Mouse (Mus musculus) CD8-positive naive resting alpha-beta T cell, adult 2 months (primary cell): ENCODE measurements around the gene Alpk1.

Experiments used
- DNase-seq, 2 experiments: peaks; one replicate each; pipeline ENCODE4 v3.0.0; 2022; ENCODE audit warnings: low read depth in 2 of 2, low spot score in 2 of 2

Alpk1 gene

GRCm38 (mm10) chr3:127745504-127745903 lies 34.8 kb downstream of the Alpk1 start:
- no peak for DNase-seq

DNA sequence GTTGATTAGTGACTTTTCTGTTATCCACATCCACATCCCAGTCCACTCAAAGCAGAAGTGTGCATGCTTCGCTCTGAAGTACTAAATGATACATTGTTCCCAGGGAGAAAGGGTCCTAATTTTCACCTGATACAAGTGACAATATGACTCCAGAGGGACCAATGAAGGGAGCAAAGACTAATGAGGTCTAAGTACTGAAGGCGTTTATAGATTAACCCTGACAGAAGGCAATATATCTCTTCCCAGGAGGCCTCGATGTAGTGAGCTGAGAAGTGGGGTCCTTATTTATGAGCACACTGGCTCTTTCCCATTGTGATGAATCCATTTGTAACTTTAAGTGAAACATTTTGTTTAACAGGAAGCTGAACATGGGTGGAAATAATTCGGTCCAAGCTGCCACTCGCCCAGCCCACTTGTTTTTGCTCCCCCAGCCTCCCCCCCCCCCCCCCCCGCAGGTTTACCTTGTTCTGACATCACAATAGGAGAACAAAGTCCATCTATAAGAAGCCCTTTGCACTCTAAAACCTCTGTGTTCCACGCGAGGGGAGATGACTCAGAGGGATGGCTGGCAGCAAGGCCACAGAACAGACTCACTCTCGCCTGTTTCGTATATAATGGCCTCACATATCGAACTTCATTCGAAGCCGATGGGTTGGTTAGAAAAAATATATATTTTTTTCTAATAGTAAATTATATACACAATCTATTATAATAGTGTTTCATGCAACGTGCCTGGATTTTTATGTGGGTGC lies 36.5 kb downstream of the Alpk1 start:
- no peak for DNase-seq

GRCm38 (mm10) chr3:127741473-127741872 lies 38.9 kb downstream of the Alpk1 start:
- DNase-seq = no peak

DNA sequence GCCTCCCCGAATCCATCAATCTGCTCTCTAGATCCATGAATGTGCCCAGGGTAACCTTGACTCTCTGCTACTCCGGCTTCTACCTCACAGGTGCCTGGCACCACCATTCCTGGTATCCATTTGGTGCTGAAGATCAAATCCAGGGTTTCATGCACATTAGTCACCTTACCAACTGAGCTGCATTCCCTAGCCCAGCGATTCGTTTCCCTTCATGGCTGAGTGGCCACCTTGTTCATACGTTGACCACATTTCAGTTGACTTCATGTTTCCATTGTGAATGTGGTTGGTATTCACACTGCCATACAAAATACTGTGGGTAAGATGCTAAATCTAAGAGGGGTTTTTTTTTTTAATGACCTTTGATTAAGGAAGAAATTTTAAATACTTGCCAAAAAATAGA lies 42.5 kb downstream of the Alpk1 start:
- DNase-seq = no peak

- DNase-seq = no peak
These were observed 44.9 kb downstream of the Alpk1 start for GRCm38 (mm10) chr3:127735395-127735794.

DNA sequence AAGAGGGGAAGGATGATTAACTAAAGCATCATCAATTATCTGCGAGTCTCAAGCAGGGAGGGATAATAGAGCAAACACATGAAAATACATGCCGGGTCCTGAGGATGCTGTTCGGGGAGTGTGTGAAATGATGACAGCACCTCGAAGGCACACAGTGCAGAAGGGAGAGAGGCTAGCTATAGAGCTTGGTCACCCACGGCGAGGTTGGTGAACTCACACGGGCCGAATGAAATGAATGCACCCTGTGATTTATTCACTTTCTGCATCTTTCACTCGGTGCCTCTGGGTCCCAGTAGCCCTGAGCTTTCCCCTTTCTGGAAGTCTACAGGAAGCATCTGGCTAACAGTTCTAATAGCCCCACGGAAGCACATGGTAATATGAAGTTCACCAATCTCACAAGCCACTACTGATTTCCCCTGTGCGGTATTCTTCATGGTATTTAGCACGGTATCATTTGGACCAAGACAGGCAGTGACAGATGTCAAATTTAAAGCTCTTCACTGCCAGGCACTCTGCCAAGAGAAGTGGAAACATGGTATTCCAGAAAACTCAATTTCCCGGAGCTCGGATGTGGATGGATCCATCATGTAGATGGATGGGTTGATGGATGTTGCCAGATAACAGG lies 50.7 kb downstream of the Alpk1 start:
- no peak for DNase-seq

DNA sequence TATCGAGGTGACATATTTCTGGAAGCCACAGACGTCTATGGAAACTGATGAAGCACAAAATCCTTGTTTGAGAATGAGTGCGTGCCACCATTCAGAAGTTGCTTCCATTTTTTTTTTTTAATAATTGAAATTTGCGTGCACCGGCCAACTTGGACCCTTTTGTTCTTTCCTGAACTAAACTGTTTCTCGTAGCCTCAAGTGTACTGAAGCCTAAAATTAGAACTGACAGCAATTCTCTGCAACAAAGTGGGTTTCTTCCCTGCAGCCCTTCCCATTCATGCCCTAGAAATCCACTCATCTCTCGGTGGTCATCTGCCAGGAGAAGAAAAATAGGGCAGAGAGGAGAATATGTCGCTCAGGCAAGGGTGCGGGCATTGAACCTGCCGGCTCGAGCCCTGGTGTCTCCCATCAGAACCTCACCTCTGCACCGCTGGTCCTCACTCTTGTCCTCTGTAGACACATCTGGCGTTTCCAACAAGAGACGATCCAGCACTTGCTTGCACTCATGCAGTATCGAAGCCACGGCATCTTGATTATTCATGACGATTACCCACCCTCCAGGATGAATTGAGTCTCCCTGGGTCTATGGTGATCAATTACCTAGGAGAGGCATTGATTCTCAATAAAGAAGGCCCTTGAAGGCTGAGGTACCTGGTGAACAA lies 51.3 kb downstream of the Alpk1 start:
- DNase-seq = no peak

GRCm38 (mm10) chr3:127728046-127728445 lies 52.3 kb downstream of the Alpk1 start:
- DNase-seq = no peak

DNA sequence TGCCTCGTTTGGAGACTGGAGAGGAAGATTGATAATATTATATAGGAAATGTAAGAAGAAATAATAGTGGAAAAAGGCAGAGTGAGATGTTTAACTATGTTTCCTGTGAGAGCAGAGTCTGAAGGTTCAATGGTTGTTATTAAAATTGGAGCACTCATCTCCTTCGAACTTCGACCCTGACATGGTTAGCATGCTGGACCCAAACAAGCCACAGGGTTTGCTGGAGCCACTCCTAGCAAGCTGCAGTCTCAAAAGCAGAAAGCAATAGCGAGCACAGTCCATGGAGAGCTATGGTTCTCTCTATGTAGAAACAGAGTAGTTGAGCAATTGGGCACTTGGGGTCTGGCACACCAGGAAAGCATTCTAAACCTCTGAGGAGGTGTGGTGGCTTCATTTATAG lies 59.4 kb downstream of the Alpk1 start:
- no peak for DNase-seq

- DNase-seq = no peak
These were observed 60.3 kb downstream of the Alpk1 start for GRCm38 (mm10) chr3:127720050-127720449.

DNA sequence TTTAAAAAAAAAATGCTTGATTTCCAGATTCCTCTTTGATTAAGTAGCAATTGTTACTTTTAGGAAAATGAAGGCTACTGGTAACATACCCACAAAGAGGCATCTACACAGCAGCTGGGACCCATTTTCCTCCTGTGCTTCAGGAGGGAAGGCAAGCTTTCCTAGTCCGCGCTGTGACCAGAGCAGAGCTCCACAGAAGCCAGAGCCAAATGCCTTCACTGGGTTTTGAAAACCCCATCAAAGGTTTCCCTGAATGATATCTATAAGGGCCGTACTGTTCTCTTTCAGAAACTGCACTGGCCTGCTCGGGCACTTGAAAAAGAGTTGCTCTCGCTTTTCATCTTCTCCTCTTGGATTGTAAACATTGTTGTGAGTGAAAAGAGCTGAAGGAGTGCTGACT lies 60.7 kb downstream of the Alpk1 start:
- no peak for DNase-seq

DNA sequence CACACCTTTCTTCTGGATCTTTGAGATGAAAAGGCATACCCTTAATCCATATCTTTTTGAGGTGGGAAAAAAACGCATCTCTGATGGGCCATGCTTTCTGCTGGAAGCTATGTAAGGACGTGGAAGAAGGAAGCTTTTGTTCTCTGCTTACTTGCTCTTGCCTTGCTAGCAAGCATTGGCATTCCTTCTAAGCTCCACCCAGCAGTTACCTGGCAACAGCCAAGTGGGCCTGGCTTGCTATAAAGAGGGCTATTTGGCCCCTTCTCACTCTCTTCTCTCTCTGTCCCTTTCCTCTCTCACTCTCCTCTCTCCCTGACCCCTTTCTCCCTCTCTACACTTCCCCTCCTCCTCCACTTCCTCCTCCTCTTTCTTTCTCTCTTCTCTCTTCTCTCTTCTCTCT lies 63.6 kb downstream of the Alpk1 start:
- DNase-seq = no peak

DNA sequence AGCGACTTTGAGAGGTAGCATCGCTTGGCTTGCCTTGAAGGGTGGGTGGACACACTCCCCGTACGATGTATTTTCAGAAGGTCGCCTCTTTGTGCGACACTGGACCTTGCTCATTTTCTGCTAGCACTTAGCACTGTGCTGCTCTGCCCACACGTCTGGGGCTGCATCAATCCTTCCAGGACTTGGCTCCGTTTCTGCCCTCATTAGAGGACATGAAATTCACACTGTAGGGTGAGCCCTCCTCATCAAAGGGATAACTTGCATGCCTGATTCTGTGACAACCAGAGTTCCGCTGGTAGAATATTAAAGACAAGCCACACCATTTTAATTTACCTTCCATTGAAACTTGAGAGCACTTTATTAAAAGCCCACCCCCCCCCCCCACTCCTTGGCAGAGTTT lies 67.2 kb downstream of the Alpk1 start:
- no peak for DNase-seq

- no peak for DNase-seq
These were observed 68.8 kb downstream of the Alpk1 start for GRCm38 (mm10) chr3:127711536-127711935.

- no peak for DNase-seq
These were observed 73.2 kb downstream of the Alpk1 start for GRCm38 (mm10) chr3:127707089-127707485.

- DNase-seq = no peak
These were observed 73.8 kb downstream of the Alpk1 start for GRCm38 (mm10) chr3:127706445-127707088.

- no peak for DNase-seq
These were observed 74.5 kb downstream of the Alpk1 start for GRCm38 (mm10) chr3:127705515-127706444.

DNA sequence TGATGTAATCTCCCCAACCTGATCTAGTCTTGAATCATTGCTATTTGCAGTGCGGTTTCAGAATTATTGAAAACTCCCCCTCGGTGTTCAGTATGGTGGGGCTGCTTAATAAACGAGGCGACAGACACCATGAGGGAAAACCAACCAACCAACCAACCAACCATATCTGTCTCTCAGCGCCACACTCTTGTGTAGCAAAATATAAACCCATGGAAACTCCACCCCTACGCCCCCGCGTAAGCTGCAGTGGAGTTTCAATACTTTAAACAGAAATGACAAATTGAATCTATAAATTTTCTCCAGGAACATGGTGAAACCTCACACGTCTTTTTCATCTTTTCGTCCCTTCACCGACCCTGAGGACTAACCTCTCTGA lies 75.2 kb downstream of the Alpk1 start:
- DNase-seq = no peak

- DNase-seq = no peak
These were observed 79.0 kb downstream of the Alpk1 start for GRCm38 (mm10) chr3:127701196-127701825.

DNA sequence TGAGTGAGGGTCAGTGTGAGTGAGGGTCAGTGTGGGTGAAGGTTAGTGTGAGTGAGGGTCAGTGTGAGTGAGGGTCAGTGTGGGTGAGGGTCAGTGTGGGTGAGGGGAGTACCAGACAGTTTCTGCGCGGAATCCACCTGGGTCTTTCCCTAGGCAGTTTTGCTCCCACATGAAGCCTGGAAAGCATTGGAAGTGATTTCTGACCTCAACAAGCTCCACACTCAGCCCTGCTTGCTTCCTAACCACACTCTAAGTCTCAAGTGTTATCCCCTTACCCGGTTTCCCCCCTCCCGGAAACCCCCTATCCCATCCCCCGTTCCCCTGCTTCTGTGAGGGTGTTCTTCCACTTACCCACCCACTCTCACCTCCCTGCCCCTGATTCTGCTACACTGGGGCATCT lies 81.7 kb downstream of the Alpk1 start:
- DNase-seq = no peak
